Mouse (Mus musculus) liver, embryonic 11.5 days (tissue): Measurements from ENCODE around the gene Tbkbp1. TPM values are rescaled to one million over a fixed set of nuclear protein-coding genes. Genes with fewer than 3 reads are reported as not detected.

Source experiments
- ATAC-seq: fragments of 200-750 bp; cut with Nextera tagmentation; replicated peaks from 2 replicates; pipeline ENCODE4 v1.8.0; 2017; ENCODE audit warnings: moderate number of reproducible peaks, mild to moderate bottlenecking, moderate TSS enrichment, moderate library complexity; ENCODE audit not compliant: low FRiP score
- DNase-seq: peaks from one replicate; pipeline ENCODE4 v3.0.0-alpha.2; 2017; ENCODE audit warnings: low spot score
- H3K27ac ChIP-seq: fragments of 300-500 bp; sonication (generic); 2 replicates; pipeline ENCODE4 v1.5.1; 2014; ENCODE audit warnings: mild to moderate bottlenecking, low read depth, low read length, control low read depth
- H3K27me3 ChIP-seq: fragments of 300-500 bp; sonication (generic); replicated peaks from 2 replicates; pipeline ENCODE4 v1.6.1; 2014; ENCODE audit warnings: low read length, mixed read lengths; ENCODE audit not compliant: control insufficient read depth, insufficient read depth
- H3K36me3 ChIP-seq: fragments of 300-500 bp; sonication (generic); 2 replicates; pipeline ENCODE4 v1.6.1; 2014; ENCODE audit warnings: mild to moderate bottlenecking, low read length, moderate library complexity, mixed read lengths; ENCODE audit not compliant: control insufficient read depth, insufficient read depth
- H3K4me1 ChIP-seq: fragments of 300-500 bp; sonication (generic); replicated peaks from 2 replicates; pipeline ENCODE4 v1.6.1; 2014; ENCODE audit warnings: low read length, mixed read lengths; ENCODE audit not compliant: control insufficient read depth, insufficient read depth
- H3K4me2 ChIP-seq: fragments of 300-500 bp; sonication (generic); 2 replicates; pipeline ENCODE4 v1.6.1; 2014; ENCODE audit warnings: mild to moderate bottlenecking, control low read depth, moderate library complexity
- H3K4me3 ChIP-seq: fragments of 300-500 bp; sonication (generic); 2 replicates; pipeline ENCODE4 v1.5.1; 2014; ENCODE audit warnings: low read depth, low read length, control low read depth
- H3K9ac ChIP-seq: fragments of 300-500 bp; sonication (generic); 2 replicates; pipeline ENCODE4 v1.6.1; 2014; ENCODE audit warnings: low read depth, low read length, control low read depth
- H3K9me3 ChIP-seq: fragments of 300-500 bp; sonication (generic); 2 replicates; pipeline ENCODE4 v1.6.1; 2016; ENCODE audit warnings: low read length, inconsistent platforms, mixed read lengths; ENCODE audit not compliant: control insufficient read depth
- WGBS: fragments of 180-500 bp; shearing (Covaris S2); extraction: QIAGEN DNeasy Blood & Tissue Kit; methylation state at CpG from one replicate; pipeline ENCODE4 v1.1.7; 2014; 5-methylcytosine and 5-hydroxymethylcytosine counted together
- polyA plus RNA-seq: library from polyadenylated mRNA; unstranded; fragments of >200 nt; fragmentation: Nextera tagmentation; extraction: Ambion mirVana; gene quantifications from 2 replicates; pipeline ENCODE4 v1.2.1, GENCODE M21; 2014

Gene Tbkbp1
- polyA plus RNA-seq, 1 experiment from 2014 or later: 5.4 TPM

DNA sequence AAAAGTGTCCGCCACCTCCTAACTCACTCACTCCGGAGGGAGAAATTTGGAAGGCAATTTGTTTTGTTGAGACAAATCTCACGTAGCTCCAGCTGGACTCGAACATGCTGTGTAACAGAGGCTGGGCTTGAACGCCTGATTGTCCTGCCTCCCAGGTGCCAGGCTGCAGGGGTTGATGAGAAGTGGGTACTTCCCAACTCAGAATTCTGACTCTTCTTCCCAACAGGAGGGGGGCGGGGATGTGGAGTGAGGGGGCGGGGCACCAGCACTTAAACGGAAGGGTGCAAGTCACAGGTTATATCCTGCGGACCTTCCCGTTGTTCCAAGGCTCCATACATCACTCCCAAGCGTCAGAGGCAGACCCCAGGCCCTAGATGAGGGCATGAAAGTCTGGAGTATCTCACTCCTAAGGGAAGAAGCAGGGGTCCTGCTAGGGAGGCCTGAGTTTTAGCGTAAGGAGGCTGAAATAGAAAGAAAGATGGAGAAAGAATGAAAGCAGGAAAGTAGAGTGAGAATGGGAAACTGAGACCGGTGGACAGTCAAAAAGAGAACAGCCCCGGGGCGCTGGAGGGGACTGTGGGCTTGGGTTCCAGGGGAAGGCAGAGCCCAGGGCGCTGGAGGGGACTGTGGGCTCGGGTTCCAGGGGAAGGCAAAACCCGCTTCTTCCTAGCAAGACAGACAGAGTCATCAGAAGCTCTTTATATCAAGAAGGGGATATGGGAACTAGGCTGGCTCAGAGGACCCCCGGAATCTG is 23.6 kb downstream of the Tbkbp1 start:
- no peaks in the 10 kb centered on the region for H3K9me3 ChIP-seq
- ATAC-seq (no peak), DNase-seq (no peak)
- WGBS: 22% methylated on average over 19 of the region's 19 CpGs
- H3K27me3 ChIP-seq: peaks cover 12% of the 10 kb centered on the region; the same call in 1 of the 2 replicates
- peak overlapping the region; percentile 58 for H3K4me3 ChIP-seq
- H3K9ac ChIP-seq: peak overlapping the region; percentile 61
- no peaks in the 10 kb centered on the region for H3K36me3 ChIP-seq
- H3K4me2 ChIP-seq: peak overlapping the region; percentile 91
- no peak overlapping the region for H3K27ac ChIP-seq
- H3K4me1 ChIP-seq: peaks cover 9% of the 10 kb centered on the region; the same call in 1 of the 2 replicates

DNA sequence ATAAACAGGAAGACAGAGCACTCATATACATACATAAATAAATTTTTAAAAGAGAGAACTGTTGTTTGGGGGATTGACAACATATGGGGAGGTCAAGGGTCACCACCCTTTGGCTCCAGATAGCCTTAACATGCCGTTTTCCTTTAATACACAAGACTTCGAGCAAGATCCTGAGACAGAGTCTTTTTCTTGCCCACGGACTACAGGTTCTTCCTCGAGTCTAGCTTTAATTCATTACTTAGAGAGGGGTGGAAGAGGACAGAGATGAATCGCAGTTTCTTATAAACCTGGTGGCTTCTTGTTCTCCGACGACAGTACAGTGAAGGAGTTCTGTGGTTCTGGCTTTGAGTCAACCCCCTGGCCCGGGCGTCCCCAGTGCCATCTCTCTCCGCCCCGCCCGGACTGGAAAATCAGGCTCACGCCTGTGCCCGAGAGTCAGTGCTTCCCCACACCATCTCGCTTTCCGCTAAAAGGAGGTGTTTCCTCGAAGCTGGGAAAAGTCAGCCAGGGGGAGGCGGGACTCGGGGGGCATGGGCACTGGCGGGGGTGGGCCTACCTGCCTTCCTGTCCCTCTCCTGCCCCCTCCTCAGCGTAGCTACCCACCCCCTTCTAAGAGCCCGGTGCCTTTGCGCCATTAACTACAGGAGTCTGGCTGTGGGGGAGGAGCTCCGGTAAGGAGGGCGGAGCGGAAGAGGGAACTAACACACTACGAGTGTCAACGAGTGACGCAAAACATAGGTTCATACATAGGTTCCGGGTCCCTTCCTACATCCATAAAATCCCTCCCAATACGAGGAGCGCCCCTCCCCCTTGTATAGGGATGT is 24.4 kb downstream of the Tbkbp1 start:
- H3K4me1 ChIP-seq: peaks cover 9% of the 10 kb centered on the region; the same call in 1 of the 2 replicates
- peak; percentile 82 for ATAC-seq
- H3K4me2 ChIP-seq: peak overlapping the region; percentile 91
- H3K4me3 ChIP-seq: peak overlapping the region; percentile 58
- peak; percentile 69 for DNase-seq
- H3K9ac ChIP-seq: peak overlapping the region; percentile 61
- 3% methylated on average over 32 of the region's 32 CpGs for WGBS
- no peak overlapping the region for H3K27ac ChIP-seq
- no peaks in the 10 kb centered on the region for H3K9me3 ChIP-seq
- no peaks in the 10 kb centered on the region for H3K36me3 ChIP-seq
- H3K27me3 ChIP-seq: peaks cover 10% of the 10 kb centered on the region; the same call in 1 of the 2 replicates

DNA sequence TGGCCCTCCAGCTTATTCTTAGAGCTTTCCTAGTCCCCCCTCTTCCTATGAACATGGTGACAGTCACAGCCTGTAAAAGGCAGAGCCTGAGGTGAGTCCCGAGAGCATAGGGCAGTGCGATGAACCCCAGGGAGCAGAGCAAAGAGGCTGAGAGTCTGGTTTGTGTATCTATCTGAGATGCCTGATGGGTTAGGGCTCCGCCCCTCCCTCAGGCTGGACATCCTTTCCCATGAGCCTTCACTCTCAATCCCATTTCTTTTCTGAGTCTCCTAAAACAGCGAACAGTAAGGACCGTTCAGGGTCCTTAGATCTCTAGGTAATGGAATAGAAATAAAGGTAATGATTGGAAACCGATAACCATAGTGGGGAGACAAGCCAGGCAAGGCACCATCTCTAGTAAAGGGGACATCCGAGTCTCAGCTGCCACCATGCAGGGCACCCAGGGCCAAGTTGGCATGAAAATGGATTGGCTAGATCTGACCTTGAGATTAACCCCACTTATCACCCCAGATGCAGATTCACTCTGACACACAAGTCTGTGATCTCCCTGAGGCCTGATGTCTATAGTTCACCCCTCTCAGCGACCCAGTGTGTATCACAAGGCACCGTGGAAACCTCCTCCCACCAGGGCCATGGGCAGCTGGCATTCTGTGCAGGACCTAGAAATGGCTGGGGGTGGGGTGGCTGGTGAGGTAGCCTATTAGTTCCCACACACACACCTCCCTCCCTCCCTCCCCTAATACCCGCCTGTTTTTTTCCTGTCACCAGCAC is 26.8 kb downstream of the Tbkbp1 start:
- no peak overlapping the region for H3K4me3 ChIP-seq
- no peak overlapping the region for H3K4me2 ChIP-seq
- H3K4me1 ChIP-seq: peaks cover 18% of the 10 kb centered on the region
- no peak for ATAC-seq
- H3K27ac ChIP-seq: no peak overlapping the region
- H3K9me3 ChIP-seq: no peaks in the 10 kb centered on the region
- peaks cover 17% of the 10 kb centered on the region for H3K27me3 ChIP-seq
- no peak for DNase-seq
- WGBS: 61% methylated on average over 10 of the region's 10 CpGs
- H3K9ac ChIP-seq: no peak overlapping the region
- no peaks in the 10 kb centered on the region for H3K36me3 ChIP-seq

DNA sequence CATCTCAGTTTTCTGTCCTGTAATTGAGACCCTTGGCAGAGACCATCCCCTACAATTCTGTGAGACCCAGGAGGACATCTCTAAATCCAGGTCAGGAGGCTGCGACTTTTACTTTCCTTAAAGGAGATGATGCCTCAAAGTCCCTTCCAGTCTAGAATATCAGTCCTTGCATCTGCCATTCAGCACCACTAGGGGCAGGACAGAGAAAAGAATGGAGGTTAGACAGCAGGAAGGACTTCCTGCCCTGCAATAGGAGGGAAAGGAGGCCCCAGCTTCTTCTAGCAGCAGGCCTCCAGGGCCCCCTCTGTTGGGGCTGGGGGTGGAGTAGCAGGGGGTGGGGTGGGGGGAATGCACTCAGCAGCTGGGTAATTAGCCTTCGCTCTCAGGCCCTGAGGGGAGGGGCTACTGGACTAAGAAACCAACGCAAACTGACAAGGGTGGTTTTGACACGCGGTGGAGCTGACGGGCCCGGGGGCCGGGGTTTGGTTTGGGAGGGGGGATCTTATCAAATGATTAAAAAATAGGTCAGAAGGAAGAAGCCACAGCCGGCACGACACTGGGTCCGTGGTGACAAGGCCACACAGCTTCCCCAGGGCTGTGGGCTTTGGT is 27.9 kb downstream of the Tbkbp1 start:
- no peak overlapping the region for H3K9ac ChIP-seq
- peaks cover 18% of the 10 kb centered on the region for H3K4me1 ChIP-seq
- H3K4me2 ChIP-seq: peak overlapping the region; percentile 36
- WGBS: 10% methylated on average over 11 of the region's 11 CpGs
- H3K4me3 ChIP-seq: no peak overlapping the region
- H3K27me3 ChIP-seq: peaks cover 28% of the 10 kb centered on the region
- H3K9me3 ChIP-seq: no peaks in the 10 kb centered on the region
- ATAC-seq: no peak
- no peak for DNase-seq
- no peak overlapping the region for H3K27ac ChIP-seq
- H3K36me3 ChIP-seq: no peaks in the 10 kb centered on the region

DNA sequence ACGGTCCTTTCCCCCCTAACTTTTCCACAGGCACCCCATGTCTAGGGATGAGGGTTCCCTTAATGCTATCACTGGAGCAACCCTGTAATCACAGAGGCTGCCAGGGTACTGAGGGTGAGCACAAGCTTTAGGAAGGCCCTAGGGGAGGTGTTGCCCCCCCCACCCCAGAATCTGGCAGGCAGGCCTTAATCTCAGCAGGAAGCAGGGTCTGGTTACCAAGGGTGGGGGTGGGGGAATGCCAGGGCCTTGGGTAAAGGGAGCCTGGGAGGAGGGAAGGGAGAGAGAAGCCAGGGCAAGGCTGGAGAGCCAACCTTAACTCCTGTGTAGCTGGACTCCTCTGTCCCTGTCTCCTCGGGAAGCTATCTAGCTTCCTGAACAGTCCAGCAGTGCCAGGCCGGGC is 30.7 kb downstream of the Tbkbp1 start:
- no peaks in the 10 kb centered on the region for H3K36me3 ChIP-seq
- H3K27ac ChIP-seq: no peak overlapping the region
- H3K4me3 ChIP-seq: no peak overlapping the region
- WGBS: 44% methylated on average over 3 of the region's 3 CpGs
- no peaks in the 10 kb centered on the region for H3K9me3 ChIP-seq
- peaks cover 13% of the 10 kb centered on the region for H3K4me1 ChIP-seq
- peaks cover 51% of the 10 kb centered on the region for H3K27me3 ChIP-seq
- DNase-seq (no peak), ATAC-seq (no peak)
- no peak overlapping the region; the same call in 1 of the 2 replicates for H3K9ac ChIP-seq
- H3K4me2 ChIP-seq: no peak overlapping the region

DNA sequence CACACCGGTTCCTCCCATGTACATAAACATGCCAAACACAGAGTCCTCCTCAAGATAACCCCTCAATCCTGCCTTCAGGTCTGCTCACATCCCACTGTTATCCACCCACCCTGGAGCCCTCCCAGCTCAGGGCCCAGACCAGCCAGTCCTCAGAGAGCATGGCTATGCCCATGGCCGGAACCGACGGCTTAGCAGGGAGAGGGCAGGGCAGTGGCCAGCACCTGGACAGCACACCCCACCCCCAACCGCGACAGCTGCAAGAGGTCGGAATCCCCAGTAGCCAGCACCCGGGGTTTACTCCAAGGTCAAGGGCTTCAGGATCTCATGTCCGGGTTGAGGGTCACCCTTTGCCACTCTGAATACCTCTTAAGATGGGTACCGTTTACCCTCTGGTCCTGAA is 31.1 kb downstream of the Tbkbp1 start:
- Histone ChIP-seq H3K4me3 (no peak overlapping the region), H3K4me2 (no peak overlapping the region), H3K4me1 (peaks cover 13% of the 10 kb centered on the region), H3K9me3 (no peaks in the 10 kb centered on the region), H3K27me3 (peaks cover 56% of the 10 kb centered on the region), H3K9ac (no peak overlapping the region), H3K36me3 (no peaks in the 10 kb centered on the region), H3K27ac (no peak overlapping the region)
- ATAC-seq (no peak), DNase-seq (no peak)
- WGBS: 54% methylated on average over 10 of the region's 10 CpGs

DNA sequence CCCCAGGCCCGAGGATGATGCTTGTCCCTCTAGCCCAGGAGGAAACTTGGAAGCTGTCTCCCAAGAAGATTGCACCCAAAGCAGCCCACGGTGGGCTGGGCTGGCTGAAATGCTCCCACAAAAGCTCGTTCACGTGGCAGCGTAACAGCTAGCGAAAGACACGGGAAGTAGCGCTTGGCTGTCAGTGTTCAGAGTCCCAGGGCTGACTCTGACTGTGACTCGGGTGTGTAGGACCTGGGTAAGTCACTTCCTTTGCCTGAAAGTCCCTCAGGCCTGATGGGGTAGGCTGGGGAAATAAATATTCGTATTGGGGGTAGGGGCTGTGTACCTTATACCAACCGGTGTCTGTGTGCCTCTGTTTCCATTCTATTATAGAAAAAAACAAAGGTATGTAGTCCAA is 35.5 kb downstream of the Tbkbp1 start:
- H3K9ac ChIP-seq: no peak overlapping the region
- H3K27me3 ChIP-seq: peaks cover 86% of the 10 kb centered on the region
- H3K4me1 ChIP-seq: peaks cover 16% of the 10 kb centered on the region
- DNase-seq (no peak), ATAC-seq (no peak)
- peak overlapping the region; percentile 39; the same call in 1 of the 2 replicates for H3K4me3 ChIP-seq
- WGBS: 8% methylated on average over 11 of the region's 11 CpGs
- H3K36me3 ChIP-seq: no peaks in the 10 kb centered on the region
- H3K4me2 ChIP-seq: peak overlapping the region; percentile 62
- H3K27ac ChIP-seq: no peak overlapping the region
- H3K9me3 ChIP-seq: no peaks in the 10 kb centered on the region
